Mouse (Mus musculus) hindbrain, embryonic 14.5 days (tissue): ENCODE data around the gene Cers5. TPM values are rescaled to one million over a fixed set of nuclear protein-coding genes. Genes with fewer than 3 reads are reported as not detected.
A peak's percentile ranks its signal among the peaks of the same experiment; 100 is the strongest.
"Not testable (repeated sequence)": the region's sequence is repeated elsewhere in the genome, so short reads cannot be mapped to it uniquely, and the experiment has no call there.

Experiments used
- ATAC-seq: fragments of 200-750 bp; cut with Nextera tagmentation; 2 replicates; pipeline ENCODE4 v1.8.0; 2017; ENCODE audit warnings: moderate number of reproducible peaks, mild to moderate bottlenecking, moderate TSS enrichment, moderate library complexity; ENCODE audit not compliant: low FRiP score
- DNase-seq: peaks from one replicate; pipeline ENCODE4 v3.0.0-alpha.2; 2015; ENCODE audit warnings: low spot score
- H3K27ac ChIP-seq: fragments of 300-500 bp; sonication (generic); 2 replicates; pipeline ENCODE4 v1.5.1; 2014; ENCODE audit warnings: mild to moderate bottlenecking, moderate library complexity
- H3K27me3 ChIP-seq: fragments of 300-500 bp; sonication (generic); 2 replicates; pipeline ENCODE4 v1.6.1; 2014; ENCODE audit warnings: mild to moderate bottlenecking, low read length, mixed read lengths; ENCODE audit not compliant: control insufficient read depth, insufficient read depth
- H3K36me3 ChIP-seq: fragments of 300-500 bp; sonication (generic); replicated peaks from 2 replicates; pipeline ENCODE4 v1.6.1; 2014; ENCODE audit not compliant: control insufficient read depth, insufficient read depth
- H3K4me1 ChIP-seq: fragments of 300-500 bp; sonication (generic); replicated peaks from 2 replicates; pipeline ENCODE4 v1.6.1; 2014; ENCODE audit warnings: antibody characterized with exemption, low read length, mixed read lengths; ENCODE audit not compliant: control insufficient read depth, insufficient read depth
- H3K4me2 ChIP-seq: fragments of 300-500 bp; sonication (generic); replicated peaks from 2 replicates; pipeline ENCODE4 v1.6.1; 2014; ENCODE audit warnings: mild to moderate bottlenecking, moderate library complexity
- H3K4me3 ChIP-seq: fragments of 300-500 bp; sonication (generic); replicated peaks from 2 replicates; pipeline ENCODE4 v1.5.1; 2014; ENCODE audit warnings: mild to moderate bottlenecking, low read length
- H3K9ac ChIP-seq: fragments of 300-500 bp; sonication (generic); 2 replicates; pipeline ENCODE4 v1.6.1; 2014
- H3K9me3 ChIP-seq: fragments of 300-500 bp; sonication (generic); 2 replicates; pipeline ENCODE4 v1.6.1; 2016; ENCODE audit warnings: low read length; ENCODE audit not compliant: control insufficient read depth
- WGBS: fragments of 180-500 bp; shearing (Covaris S2); extraction: QIAGEN DNeasy Blood & Tissue Kit; methylation state at CpG from one replicate; pipeline ENCODE4 v1.1.7; 2014; 5-methylcytosine and 5-hydroxymethylcytosine counted together
- polyA plus RNA-seq: library from polyadenylated mRNA; unstranded; fragments of >200 nt; fragmentation: Nextera tagmentation; extraction: Ambion mirVana; gene quantifications from 2 replicates; pipeline ENCODE4 v1.2.1, GENCODE M21; 2014

Gene Cers5
- polyA plus RNA-seq, 1 experiment from 2014 or later = 78.5 TPM

- Histone ChIP-seq H3K9ac (no peak overlapping the region), H3K4me3 (no peak overlapping the region), H3K27me3 (no peaks in the 10 kb centered on the region), H3K4me2 (no peak overlapping the region), H3K36me3 (peaks cover 55% of the 10 kb centered on the region), H3K4me1 (peaks cover under 1% of the 10 kb centered on the region), H3K9me3 (no peaks in the 10 kb centered on the region), H3K27ac (no peak overlapping the region)
- no peak for DNase-seq
- no peak for ATAC-seq
- 93% methylated on average over 3 of the region's 3 CpGs for WGBS
Observed at GRCm38 (mm10) chr15:99731678-99732077, 41.0 kb downstream of the Cers5 start.

- 100% methylated on average over 2 of the region's 2 CpGs for WGBS
- ATAC-seq = no peak
- H3K9ac ChIP-seq = no peak overlapping the region
- no peak overlapping the region for H3K4me2 ChIP-seq
- DNase-seq = no peak
- no peaks in the 10 kb centered on the region for H3K27me3 ChIP-seq
- peaks cover 50% of the 10 kb centered on the region for H3K36me3 ChIP-seq
- no peaks in the 10 kb centered on the region for H3K9me3 ChIP-seq
- H3K27ac ChIP-seq = no peak overlapping the region
- H3K4me3 ChIP-seq = no peak overlapping the region
- H3K4me1 ChIP-seq = peaks cover 6% of the 10 kb centered on the region
Observed at GRCm38 (mm10) chr15:99731167-99731566, 41.5 kb downstream of the Cers5 start.

- peaks cover 16% of the 10 kb centered on the region for H3K4me1 ChIP-seq
- H3K4me3 ChIP-seq = no peak overlapping the region
- 97% methylated on average over 3 of the region's 4 CpGs for WGBS
- H3K27me3 ChIP-seq = no peaks in the 10 kb centered on the region
- no peak overlapping the region for H3K4me2 ChIP-seq
- peaks cover 37% of the 10 kb centered on the region for H3K36me3 ChIP-seq
- H3K9me3 ChIP-seq = no peaks in the 10 kb centered on the region
- DNase-seq (no peak), ATAC-seq (no peak)
- no peak overlapping the region for H3K9ac ChIP-seq
- no peak overlapping the region for H3K27ac ChIP-seq
Observed at GRCm38 (mm10) chr15:99729056-99729783, 43.5 kb downstream of the Cers5 start.

GRCm38 (mm10) chr15:99728211-99728610 lies 44.5 kb downstream of the Cers5 start:
- Histone ChIP-seq H3K9ac (no peak overlapping the region), H3K4me1 (peaks cover 25% of the 10 kb centered on the region), H3K9me3 (no peaks in the 10 kb centered on the region), H3K4me3 (no peak overlapping the region), H3K27ac (no peak overlapping the region), H3K27me3 (no peaks in the 10 kb centered on the region), H3K4me2 (no peak overlapping the region), H3K36me3 (peaks cover 33% of the 10 kb centered on the region)
- ATAC-seq (no peak), DNase-seq (no peak)
- 97% methylated on average over 5 of the region's 5 CpGs for WGBS

- WGBS = 94% methylated on average over 12 of the region's 12 CpGs
- Histone ChIP-seq H3K27ac (no peak overlapping the region), H3K27me3 (no peaks in the 10 kb centered on the region), H3K4me1 (peaks cover 29% of the 10 kb centered on the region), H3K9me3 (no peaks in the 10 kb centered on the region), H3K4me2 (no peak overlapping the region), H3K4me3 (no peak overlapping the region), H3K36me3 (peaks cover 34% of the 10 kb centered on the region), H3K9ac (no peak overlapping the region)
- DNase-seq = no peak
- ATAC-seq = no peak
Observed at GRCm38 (mm10) chr15:99727525-99727924, 45.2 kb downstream of the Cers5 start.

- DNase-seq, H3K27ac ChIP-seq, H3K27me3 ChIP-seq, H3K9me3 ChIP-seq, ATAC-seq, H3K9ac ChIP-seq, H3K4me3 ChIP-seq, H3K4me2 ChIP-seq: not testable (repeated sequence)
- Histone ChIP-seq H3K36me3 (peaks cover 35% of the 10 kb centered on the region), H3K4me1 (peaks cover 29% of the 10 kb centered on the region)
- WGBS = 95% methylated on average over 4 of the region's 5 CpGs
Observed at GRCm38 (mm10) chr15:99727039-99727438, 45.6 kb downstream of the Cers5 start.

- H3K4me1 ChIP-seq = peaks cover 29% of the 10 kb centered on the region
- H3K9me3 ChIP-seq = no peaks in the 10 kb centered on the region
- peak overlapping the region; percentile 90 for H3K9ac ChIP-seq
- H3K4me3 ChIP-seq = peak overlapping the region; percentile 92
- DNase-seq = no peak
- peak overlapping the region; percentile 85; the same call in 1 of the 2 replicates for H3K27ac ChIP-seq
- peak overlapping the region; percentile 72 for H3K4me2 ChIP-seq
- peaks cover 38% of the 10 kb centered on the region for H3K36me3 ChIP-seq
- WGBS = 87% methylated on average over 2 of the region's 2 CpGs
- no peak for ATAC-seq
- no peaks in the 10 kb centered on the region for H3K27me3 ChIP-seq
Observed at GRCm38 (mm10) chr15:99726549-99726948, 46.1 kb downstream of the Cers5 start.

GRCm38 (mm10) chr15:99725341-99726155 lies 47.1 kb downstream of the Cers5 start, which contains the start of gene Cox14:
Gene Cox14 (plus strand): TSS chr15:99725618.
- H3K4me1 ChIP-seq = peaks cover 29% of the 10 kb centered on the region
- peak within 1 kb of the TSS; percentile 85 for H3K27ac ChIP-seq
- DNase-seq = peak; percentile 100
- under 1% methylated on average over 65 of the region's 68 CpGs for WGBS
- H3K9me3 ChIP-seq = no peaks in the 10 kb centered on the region
- ATAC-seq = peak; percentile 95
- H3K4me2 ChIP-seq = peak within 1 kb of the TSS; percentile 72
- H3K4me3 ChIP-seq = peak within 1 kb of the TSS; percentile 92
- H3K27me3 ChIP-seq = no peaks in the 10 kb centered on the region
- H3K9ac ChIP-seq = peak within 1 kb of the TSS; percentile 90
- H3K36me3 ChIP-seq = peaks cover 40% of the 10 kb centered on the region

GRCm38 (mm10) chr15:99724292-99725021 lies 48.2 kb downstream of the Cers5 start:
- no peaks in the 10 kb centered on the region for H3K9me3 ChIP-seq
- no peaks in the 10 kb centered on the region for H3K27me3 ChIP-seq
- ATAC-seq (0 out of 2 replicates have a peak, but pooled peaks have one; percentile 7), DNase-seq (peak; percentile 76)
- peaks cover 29% of the 10 kb centered on the region for H3K4me1 ChIP-seq
- peak overlapping the region; percentile 92 for H3K4me3 ChIP-seq
- H3K4me2 ChIP-seq = peak overlapping the region; percentile 51
- peak overlapping the region; percentile 56 for H3K27ac ChIP-seq
- 9% methylated on average over 16 of the region's 16 CpGs for WGBS
- H3K36me3 ChIP-seq = peaks cover 45% of the 10 kb centered on the region
- peak overlapping the region; percentile 37 for H3K9ac ChIP-seq
